Mouse (Mus musculus) heart, embryonic 13.5 days (tissue): Measurements from ENCODE around the gene Sbpl. TPM values are rescaled to one million over a fixed set of nuclear protein-coding genes. Genes with fewer than 3 reads are reported as not detected.
A peak's percentile ranks its signal among the peaks of the same experiment; 100 is the strongest.

Experiments
- ATAC-seq: fragments of 200-750 bp; cut with Nextera tagmentation; 2 replicates; pipeline ENCODE4 v1.8.0; 2017; ENCODE audit warnings: moderate TSS enrichment; ENCODE audit not compliant: insufficient number of reproducible peaks, low FRiP score, low TSS enrichment; ENCODE audit errors: extremely low read depth
- H3K27ac ChIP-seq: fragments of 300-500 bp; sonication (generic); replicated peaks from 2 replicates; pipeline ENCODE4 v1.5.1; 2015; ENCODE audit warnings: moderate library complexity, mild to moderate bottlenecking, inconsistent platforms
- H3K27me3 ChIP-seq: fragments of 300-500 bp; sonication (generic); replicated peaks from 2 replicates; pipeline ENCODE4 v1.6.1; 2015; ENCODE audit warnings: mild to moderate bottlenecking, inconsistent platforms
- H3K36me3 ChIP-seq: fragments of 300-500 bp; sonication (generic); 2 replicates; pipeline ENCODE4 v1.6.1; 2015; ENCODE audit warnings: mild to moderate bottlenecking, inconsistent platforms
- H3K4me1 ChIP-seq: fragments of 300-500 bp; sonication (generic); 2 replicates; pipeline ENCODE4 v1.6.1; 2015; ENCODE audit warnings: inconsistent platforms
- H3K4me2 ChIP-seq: fragments of 300-500 bp; sonication (generic); 2 replicates; pipeline ENCODE4 v1.6.1; 2015; ENCODE audit warnings: inconsistent platforms, mild to moderate bottlenecking, moderate library complexity
- H3K4me3 ChIP-seq: fragments of 300-500 bp; sonication (generic); 2 replicates; pipeline ENCODE4 v1.5.1; 2015; ENCODE audit warnings: moderate library complexity, mild to moderate bottlenecking, inconsistent platforms
- H3K9ac ChIP-seq: fragments of 300-500 bp; sonication (generic); 2 replicates; pipeline ENCODE4 v1.6.1; 2015; ENCODE audit warnings: inconsistent platforms, mild to moderate bottlenecking, moderate library complexity
- H3K9me3 ChIP-seq: fragments of 300-500 bp; sonication (generic); 2 replicates; pipeline ENCODE4 v1.6.1; 2016; ENCODE audit warnings: inconsistent platforms
- WGBS: fragments of 180-500 bp; shearing (Covaris S2); methylation state at CpG from one replicate; pipeline ENCODE4 v1.1.7; 2015; ENCODE audit warnings: mixed read lengths; 5-methylcytosine and 5-hydroxymethylcytosine counted together
- polyA plus RNA-seq: library from polyadenylated mRNA; unstranded; fragments of >200 nt; fragmentation: Nextera tagmentation; extraction: Ambion mirVana; gene quantifications from 2 replicates; pipeline ENCODE4 v1.2.1, GENCODE M21; 2015

Gene Sbpl
- polyA plus RNA-seq, 1 experiment from 2014 or later = not detected

DNA sequence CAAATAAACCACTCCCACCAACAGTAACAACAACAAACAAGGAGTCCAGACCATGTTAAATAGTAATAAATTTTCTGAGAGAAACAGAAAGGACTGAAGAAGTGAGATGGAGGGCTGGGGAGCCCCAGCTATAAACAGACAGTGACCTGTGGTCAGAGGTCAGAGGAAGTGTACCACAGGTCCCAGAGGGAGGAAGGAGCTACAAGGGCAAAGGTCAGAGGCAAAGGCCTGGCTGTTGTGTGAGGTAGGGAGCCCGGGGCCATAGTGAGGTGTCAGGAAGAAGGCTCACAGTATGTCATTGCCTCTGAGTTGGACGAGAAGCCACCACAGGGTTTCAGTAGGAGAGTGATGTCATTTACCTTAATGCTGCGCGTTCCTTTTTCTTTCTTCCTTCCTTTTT lies 27.8 kb upstream of the Sbpl start:
- Histone ChIP-seq H3K27ac (no peak overlapping the region), H3K9ac (no peak overlapping the region), H3K4me1 (no peaks in the 10 kb centered on the region), H3K9me3 (no peaks in the 10 kb centered on the region), H3K4me3 (no peak overlapping the region), H3K4me2 (no peak overlapping the region), H3K27me3 (peaks cover 12% of the 10 kb centered on the region), H3K36me3 (no peaks in the 10 kb centered on the region)
- 56% methylated on average over 4 of the region's 4 CpGs for WGBS
- no peak for ATAC-seq

DNA sequence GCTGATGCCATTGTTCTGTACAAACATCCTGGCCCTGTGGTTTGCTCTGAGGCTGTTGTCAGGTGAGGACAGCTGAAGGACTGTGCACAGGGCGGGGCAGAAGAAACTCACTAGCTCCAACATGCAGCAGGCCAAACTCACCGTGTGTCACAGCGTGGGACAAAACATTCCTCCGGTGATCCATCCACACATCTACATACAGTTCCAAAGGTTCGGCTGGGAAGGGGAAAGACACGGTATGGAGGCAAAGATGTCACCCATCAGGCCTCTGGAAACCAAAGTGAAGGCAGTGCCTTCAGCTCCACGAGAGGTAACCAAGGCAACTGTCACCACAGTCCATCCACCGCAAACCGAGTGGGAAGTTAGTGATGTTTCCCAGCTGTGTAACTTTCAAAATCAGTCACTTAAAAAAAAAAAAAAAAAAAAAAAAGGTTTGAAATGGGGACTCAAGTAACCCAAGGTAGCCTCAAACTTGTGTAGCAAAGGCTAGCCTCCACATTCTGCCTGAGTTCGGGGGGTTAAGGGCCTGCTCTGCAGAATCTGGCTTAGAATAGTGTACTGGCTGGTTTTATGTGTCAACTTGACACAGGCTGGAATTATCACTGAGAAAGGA lies 25.3 kb upstream of the Sbpl start, which contains the start of gene Prss30:
TSS of gene Prss30 (minus strand) at position 270 of the 613 bp plus-strand sequence.
- no peak within 1 kb of the TSS for H3K9ac ChIP-seq
- no peak within 1 kb of the TSS for H3K27ac ChIP-seq
- H3K9me3 ChIP-seq = no peaks in the 10 kb centered on the region
- no peaks in the 10 kb centered on the region for H3K36me3 ChIP-seq
- H3K4me2 ChIP-seq = no peak within 1 kb of the TSS
- no peaks in the 10 kb centered on the region; the same call in 1 of the 2 replicates for H3K27me3 ChIP-seq
- ATAC-seq = no peak
- H3K4me3 ChIP-seq = no peak within 1 kb of the TSS
- WGBS = 63% methylated on average over 10 of the region's 10 CpGs
- no peaks in the 10 kb centered on the region for H3K4me1 ChIP-seq

DNA sequence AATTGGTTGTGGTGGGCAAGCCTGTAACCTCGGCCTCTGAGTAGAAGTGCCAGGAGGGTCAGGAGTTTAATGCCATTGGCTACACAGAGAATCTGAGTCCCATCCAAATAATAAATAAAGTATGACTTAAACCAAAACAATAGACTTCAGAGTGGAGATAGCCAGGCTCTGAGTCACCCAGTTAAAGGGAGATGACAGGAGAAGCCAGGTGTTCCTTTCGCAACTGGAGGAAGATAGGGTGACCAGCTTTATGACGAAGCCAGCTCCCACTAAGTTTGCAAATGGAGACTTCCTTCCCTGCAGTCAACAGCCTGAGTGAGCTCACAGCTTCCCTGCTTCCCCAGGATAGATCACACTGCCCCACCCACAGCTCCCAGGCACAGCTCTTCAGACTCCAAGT lies 24.4 kb upstream of the Sbpl start:
- Histone ChIP-seq H3K4me2 (no peak overlapping the region), H3K9me3 (no peaks in the 10 kb centered on the region), H3K4me1 (no peaks in the 10 kb centered on the region), H3K27me3 (no peaks in the 10 kb centered on the region), H3K27ac (no peak overlapping the region), H3K4me3 (no peak overlapping the region), H3K9ac (no peak overlapping the region), H3K36me3 (no peaks in the 10 kb centered on the region)
- no peak for ATAC-seq
- 56% methylated on average over 3 of the region's 3 CpGs for WGBS

DNA sequence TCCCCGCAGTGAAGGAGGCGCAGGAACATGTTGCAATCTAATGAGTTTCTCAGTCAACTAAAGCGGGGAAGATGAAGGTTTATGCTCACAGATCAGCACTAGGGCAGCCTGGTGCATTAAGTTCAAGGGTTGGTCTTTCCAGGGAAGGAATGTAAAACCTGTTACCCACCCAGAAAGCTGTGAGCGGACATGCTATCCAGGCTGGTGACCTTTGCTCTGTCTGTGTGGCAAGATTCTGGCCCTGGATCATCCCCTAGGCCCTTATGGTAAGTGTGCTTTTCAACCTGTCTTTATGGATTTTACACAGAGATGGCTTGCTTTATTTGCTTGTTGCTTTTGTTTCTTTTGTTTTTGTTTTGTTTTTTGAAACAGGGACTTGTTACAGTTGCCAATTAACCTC lies 21.6 kb upstream of the Sbpl start:
- no peak for ATAC-seq
- no peak overlapping the region for H3K4me3 ChIP-seq
- 82% methylated on average over 4 of the region's 4 CpGs for WGBS

DNA sequence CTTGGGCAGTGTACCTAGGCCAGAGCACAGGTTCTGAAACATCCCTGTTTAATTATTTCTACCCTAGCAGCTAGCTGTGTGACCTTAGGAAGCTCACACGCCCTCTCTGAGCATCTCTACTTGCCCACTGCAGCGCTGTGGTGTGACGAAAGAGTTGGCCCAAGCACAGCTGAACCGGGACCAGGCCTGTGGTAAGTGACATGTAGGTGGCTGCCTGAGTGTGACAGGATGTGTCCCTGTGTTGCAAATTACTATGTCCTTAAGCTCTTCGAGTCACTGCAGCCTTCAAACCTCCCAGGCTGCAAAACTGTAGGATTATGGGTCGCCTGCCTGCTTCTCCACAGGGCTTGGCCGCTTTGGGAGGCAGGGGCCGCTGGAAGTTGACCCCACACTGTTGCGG lies 16.2 kb upstream of the Sbpl start:
- Histone ChIP-seq H3K36me3 (no peaks in the 10 kb centered on the region), H3K27ac (no peak overlapping the region), H3K9me3 (no peaks in the 10 kb centered on the region), H3K27me3 (no peaks in the 10 kb centered on the region; the same call in 1 of the 2 replicates), H3K9ac (no peak overlapping the region), H3K4me3 (no peak overlapping the region), H3K4me2 (no peak overlapping the region), H3K4me1 (no peaks in the 10 kb centered on the region)
- 72% methylated on average over 9 of the region's 9 CpGs for WGBS
- no peak for ATAC-seq

More for the DNA sequence above, 21.6 kb upstream of the Sbpl start:
- Histone ChIP-seq H3K4me1 (no peaks in the 10 kb centered on the region), H3K27ac (no peak overlapping the region), H3K27me3 (no peaks in the 10 kb centered on the region), H3K9me3 (no peaks in the 10 kb centered on the region), H3K9ac (no peak overlapping the region), H3K4me2 (no peak overlapping the region), H3K36me3 (no peaks in the 10 kb centered on the region)

DNA sequence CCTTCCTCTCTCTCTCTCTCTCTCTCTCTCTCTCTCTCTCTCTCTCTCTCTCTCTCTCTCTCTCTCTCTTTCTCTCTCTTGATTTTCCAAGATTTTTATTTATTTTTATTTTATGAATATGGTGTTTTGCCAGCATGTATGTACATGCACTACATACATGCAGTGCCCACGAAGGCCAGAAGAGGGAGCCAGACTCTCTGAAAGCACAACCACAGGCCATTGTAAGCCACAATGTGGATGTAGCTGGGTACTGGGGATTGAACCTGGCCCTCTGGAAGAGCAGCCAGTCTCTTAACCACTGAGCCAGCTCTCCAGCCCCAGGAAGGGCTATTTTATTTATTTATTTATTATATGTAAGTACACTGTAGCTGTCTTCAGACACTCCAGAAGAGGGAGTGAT lies 14.2 kb upstream of the Sbpl start:
- H3K36me3 ChIP-seq = no peaks in the 10 kb centered on the region
- H3K4me1 ChIP-seq = no peaks in the 10 kb centered on the region
- no peak overlapping the region for H3K4me2 ChIP-seq
- H3K27me3 ChIP-seq = no peaks in the 10 kb centered on the region; the same call in 1 of the 2 replicates
- no peak for ATAC-seq
- H3K4me3 ChIP-seq = no peak overlapping the region
- no peak overlapping the region for H3K27ac ChIP-seq
- no peak overlapping the region for H3K9ac ChIP-seq
- no peaks in the 10 kb centered on the region for H3K9me3 ChIP-seq
- 4% methylated on average over 1 of the region's 1 CpGs for WGBS

DNA sequence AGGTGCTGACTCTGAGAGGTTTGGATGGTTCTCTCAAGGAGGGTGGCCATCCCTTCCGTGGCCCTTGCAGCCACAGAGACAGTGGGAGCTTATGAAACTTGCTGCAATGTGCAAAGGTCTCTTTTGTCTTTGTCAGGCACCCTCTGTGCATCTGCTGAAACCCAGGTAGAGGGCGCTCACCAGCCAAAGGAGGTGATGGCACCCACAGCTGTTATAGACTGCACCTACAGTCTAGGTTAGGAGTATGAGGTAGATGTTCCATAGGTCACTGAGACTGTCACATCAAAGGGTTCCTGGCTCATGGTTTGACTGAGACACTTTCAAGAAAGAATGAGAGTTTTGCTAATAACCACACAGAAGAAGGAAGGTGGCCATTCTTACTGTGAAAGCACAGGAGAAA lies 13.7 kb upstream of the Sbpl start:
- H3K4me2 ChIP-seq = no peak overlapping the region
- no peak overlapping the region for H3K4me3 ChIP-seq
- no peak for ATAC-seq
- no peak overlapping the region for H3K9ac ChIP-seq
- H3K27me3 ChIP-seq = no peaks in the 10 kb centered on the region; the same call in 1 of the 2 replicates
- WGBS = 49% methylated on average over 2 of the region's 2 CpGs
- no peak overlapping the region for H3K27ac ChIP-seq
- H3K36me3 ChIP-seq = no peaks in the 10 kb centered on the region
- H3K4me1 ChIP-seq = no peaks in the 10 kb centered on the region
- H3K9me3 ChIP-seq = no peaks in the 10 kb centered on the region

DNA sequence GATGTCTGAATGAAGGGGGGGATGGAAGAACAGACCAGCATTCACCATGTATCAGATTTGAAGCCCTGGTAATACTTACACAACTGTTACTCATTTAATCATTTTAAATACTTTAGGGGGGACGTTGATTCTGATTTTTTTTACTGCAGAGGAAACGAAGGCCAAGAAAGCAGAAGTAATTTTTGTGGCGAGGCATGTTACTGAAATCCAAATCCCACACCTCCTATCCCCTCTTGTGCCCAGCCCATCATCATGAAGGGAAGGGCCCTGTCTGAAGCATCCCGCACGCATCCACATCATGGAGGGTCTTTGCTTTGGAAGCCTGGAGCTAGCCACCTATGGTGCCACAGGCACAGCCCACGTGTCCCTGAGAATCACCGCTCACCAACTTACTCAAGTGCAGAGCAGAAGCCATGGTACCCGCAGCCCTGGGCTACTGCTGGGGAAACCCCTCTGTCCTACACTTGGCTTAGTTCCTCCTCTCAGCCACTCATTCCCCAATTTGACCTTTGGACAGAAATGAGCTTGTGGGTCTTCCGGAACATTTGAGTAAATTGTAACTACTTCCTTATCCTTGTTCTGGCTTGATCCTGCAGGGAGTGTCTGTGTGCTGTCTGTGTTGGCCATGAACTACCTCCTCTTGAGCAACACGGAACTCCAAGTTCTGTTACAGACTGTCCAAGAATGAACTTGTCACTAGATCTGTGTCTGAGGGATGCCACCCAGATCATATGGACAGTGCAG lies 11.8 kb upstream of the Sbpl start:
- Histone ChIP-seq H3K9ac (no peak overlapping the region), H3K4me1 (no peaks in the 10 kb centered on the region), H3K9me3 (no peaks in the 10 kb centered on the region), H3K27me3 (no peaks in the 10 kb centered on the region; the same call in 1 of the 2 replicates), H3K4me3 (no peak overlapping the region), H3K4me2 (no peak overlapping the region), H3K36me3 (no peaks in the 10 kb centered on the region), H3K27ac (no peak overlapping the region)
- WGBS = 70% methylated on average over 10 of the region's 10 CpGs
- ATAC-seq = no peak

DNA sequence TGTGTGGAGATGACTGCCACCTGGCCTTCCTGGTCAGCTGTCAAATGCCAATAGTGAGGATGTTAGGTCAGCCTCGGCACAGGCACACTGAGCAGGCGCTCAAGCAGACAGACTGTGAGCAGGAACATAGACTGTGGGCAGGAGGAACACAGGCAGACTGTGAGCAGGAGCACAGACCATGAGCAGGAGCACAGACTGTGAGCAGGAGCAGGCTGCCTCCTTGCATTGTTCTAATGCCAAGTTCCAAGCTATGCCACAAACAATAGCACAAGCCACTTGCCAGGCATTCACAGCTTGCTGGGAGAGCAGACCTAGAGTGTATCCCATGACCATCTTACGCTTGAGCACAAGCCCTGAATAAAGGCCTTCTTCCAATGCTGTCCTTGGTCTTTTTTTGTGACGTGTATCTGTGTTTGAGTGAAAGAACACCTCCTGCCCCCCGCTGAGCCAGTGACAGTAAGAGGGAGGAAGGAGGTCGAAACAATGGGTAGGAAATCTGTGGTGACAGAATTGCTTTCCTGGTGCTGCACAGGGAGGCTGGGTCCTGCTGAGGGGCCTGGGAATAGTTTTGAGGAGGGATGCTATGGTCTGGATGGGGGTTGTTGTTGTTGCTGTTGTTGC lies 10.8 kb upstream of the Sbpl start:
- Histone ChIP-seq H3K4me1 (no peaks in the 10 kb centered on the region), H3K36me3 (no peaks in the 10 kb centered on the region), H3K9me3 (no peaks in the 10 kb centered on the region), H3K4me2 (no peak overlapping the region), H3K27me3 (no peaks in the 10 kb centered on the region; the same call in 1 of the 2 replicates), H3K27ac (no peak overlapping the region), H3K9ac (peak overlapping the region; percentile 16; the same call in 1 of the 2 replicates), H3K4me3 (no peak overlapping the region)
- 43% methylated on average over 6 of the region's 6 CpGs for WGBS
- no peak for ATAC-seq

DNA sequence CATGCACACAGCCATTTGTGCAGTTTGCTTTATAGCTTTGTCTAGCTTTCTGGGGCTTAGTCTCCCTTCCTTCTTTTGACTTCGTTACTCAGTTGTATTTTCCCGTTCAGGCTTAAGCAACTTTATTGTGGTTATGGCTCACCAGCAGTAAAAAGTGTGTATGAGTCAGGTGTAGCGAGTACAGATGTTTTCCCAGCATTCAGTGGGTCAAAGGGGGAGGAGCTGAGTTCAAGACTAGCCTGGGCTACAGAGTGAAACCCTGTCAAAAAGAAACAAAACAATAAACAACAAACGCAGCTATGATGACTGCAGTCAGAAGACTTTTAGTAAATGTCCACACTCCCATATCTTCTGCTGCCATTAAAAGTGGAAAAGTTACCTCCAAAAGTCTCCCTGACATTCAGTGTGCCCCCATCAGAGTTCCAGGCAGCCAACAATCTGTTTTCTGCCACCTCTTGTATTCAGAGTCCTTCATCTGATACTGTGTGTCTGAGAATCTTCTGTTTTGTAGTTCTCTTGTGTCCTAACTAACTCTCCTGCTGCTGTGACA lies 6.6 kb upstream of the Sbpl start:
- Histone ChIP-seq H3K9ac (no peak overlapping the region), H3K36me3 (no peaks in the 10 kb centered on the region), H3K27me3 (no peaks in the 10 kb centered on the region), H3K9me3 (no peaks in the 10 kb centered on the region), H3K4me3 (no peak overlapping the region), H3K4me1 (no peaks in the 10 kb centered on the region), H3K27ac (no peak overlapping the region), H3K4me2 (no peak overlapping the region)
- 63% methylated on average over 4 of the region's 4 CpGs for WGBS
- no peak for ATAC-seq

DNA sequence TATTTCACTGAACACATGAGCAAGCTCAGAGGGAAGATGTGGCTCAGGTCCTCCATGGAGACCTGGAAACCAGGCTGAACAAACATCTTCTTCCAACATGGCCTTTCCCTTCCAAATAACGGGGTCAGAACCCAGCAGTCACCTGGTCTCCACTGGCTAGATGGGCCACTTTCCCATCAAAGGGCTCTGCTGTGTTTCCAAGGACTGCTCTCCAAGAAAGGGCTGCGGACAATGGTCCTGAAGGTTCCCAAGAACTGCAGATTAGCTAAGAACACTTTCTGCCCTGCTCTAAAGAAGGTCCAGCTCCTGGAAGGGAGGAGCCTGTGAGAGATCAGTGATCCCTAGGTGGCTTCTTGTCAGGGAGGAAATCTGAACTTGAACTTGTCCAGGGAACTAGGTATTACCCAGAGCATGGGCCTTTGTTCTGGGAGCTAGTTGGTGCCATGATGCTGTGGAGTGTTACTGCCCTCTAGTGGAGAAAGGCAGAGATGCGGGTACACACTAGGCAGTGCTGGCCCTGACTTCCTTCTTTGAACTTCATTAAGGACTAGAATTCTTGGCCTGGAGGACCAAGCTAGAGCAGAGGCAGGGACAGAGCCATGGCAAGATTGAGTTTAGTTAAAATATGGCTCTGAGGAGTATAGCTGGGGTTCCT lies 5.1 kb upstream of the Sbpl start:
- H3K4me3 ChIP-seq = no peak overlapping the region
- H3K27me3 ChIP-seq = 0 out of 2 replicates have a peak, but pooled peaks cover 3% of the 10 kb centered on the region
- WGBS = 36% methylated on average over 3 of the region's 3 CpGs
- no peaks in the 10 kb centered on the region for H3K36me3 ChIP-seq
- ATAC-seq = no peak
- no peaks in the 10 kb centered on the region for H3K9me3 ChIP-seq
- H3K27ac ChIP-seq = no peak overlapping the region
- H3K4me1 ChIP-seq = no peaks in the 10 kb centered on the region
- no peak overlapping the region for H3K4me2 ChIP-seq
- no peak overlapping the region for H3K9ac ChIP-seq
